Mouse (Mus musculus) intestine, embryonic 14.5 days (tissue): ENCODE measurements around the gene Syt12. TPM values are rescaled to one million over a fixed set of nuclear protein-coding genes. Genes with fewer than 3 reads are reported as not detected.
A peak's percentile ranks its signal among the peaks of the same experiment; 100 is the strongest.

ENCODE experiments used
- ATAC-seq: fragments of 200-750 bp; cut with Nextera tagmentation; replicated peaks from 2 replicates; pipeline ENCODE4 v1.8.0; 2017; ENCODE audit warnings: low read depth, moderate number of reproducible peaks, moderate TSS enrichment, moderate library complexity; ENCODE audit not compliant: low FRiP score, low TSS enrichment
- DNase-seq: peaks from one replicate; pipeline ENCODE4 v3.0.0-alpha.2; 2018; ENCODE audit warnings: low spot score
- H3K27ac ChIP-seq: fragments of 300-500 bp; sonication (generic); 2 replicates; pipeline ENCODE4 v1.5.1; 2014; ENCODE audit warnings: low read depth, mild to moderate bottlenecking, control low read depth
- H3K27me3 ChIP-seq: fragments of 300-500 bp; sonication (generic); replicated peaks from 2 replicates; pipeline ENCODE4 v1.6.1; 2014; ENCODE audit warnings: low read length, control low read depth; ENCODE audit not compliant: control insufficient read depth, insufficient read depth
- H3K36me3 ChIP-seq: fragments of 300-500 bp; sonication (generic); 2 replicates; pipeline ENCODE4 v1.6.1; 2014; ENCODE audit warnings: low read length, control low read depth; ENCODE audit not compliant: control insufficient read depth, insufficient read depth
- H3K4me1 ChIP-seq: fragments of 300-500 bp; sonication (generic); replicated peaks from 2 replicates; pipeline ENCODE4 v1.6.1; 2014; ENCODE audit warnings: low read length, control low read depth, mixed read lengths; ENCODE audit not compliant: control insufficient read depth, insufficient read depth
- H3K4me2 ChIP-seq: fragments of 300-500 bp; sonication (generic); 2 replicates; pipeline ENCODE4 v1.6.1; 2014; ENCODE audit warnings: low read length
- H3K4me3 ChIP-seq: fragments of 300-500 bp; sonication (generic); 2 replicates; pipeline ENCODE4 v1.5.1; 2014; ENCODE audit warnings: low read depth, low read length, control low read depth, mixed read lengths
- H3K9ac ChIP-seq: fragments of 300-500 bp; sonication (generic); 2 replicates; pipeline ENCODE4 v1.6.1; 2014; ENCODE audit warnings: mild to moderate bottlenecking, low read length
- H3K9me3 ChIP-seq: fragments of 300-500 bp; sonication (generic); 2 replicates; pipeline ENCODE4 v1.6.1; 2016; ENCODE audit warnings: low read length, control low read depth; ENCODE audit not compliant: control insufficient read depth
- WGBS: fragments of 180-500 bp; shearing (Covaris S2); extraction: QIAGEN DNeasy Blood & Tissue Kit; methylation state at CpG from one replicate; pipeline ENCODE4 v1.1.7; 2014; 5-methylcytosine and 5-hydroxymethylcytosine counted together
- polyA plus RNA-seq: library from polyadenylated mRNA; unstranded; fragments of >200 nt; fragmentation: Nextera tagmentation; extraction: Ambion mirVana; gene quantifications from 2 replicates; pipeline ENCODE4 v1.2.1, GENCODE M21; 2014

Syt12 gene
- 0.27 and 0.47 TPM in 2 replicates for polyA plus RNA-seq

- 19% methylated on average over 21 of the region's 21 CpGs for WGBS
- Histone ChIP-seq H3K4me3 (peak within 1 kb of the TSS; percentile 47), H3K9me3 (no peaks in the 10 kb centered on the region), H3K27me3 (peaks cover 42% of the 10 kb centered on the region), H3K27ac (no peak within 1 kb of the TSS), H3K9ac (peak within 1 kb of the TSS; percentile 38), H3K36me3 (no peaks in the 10 kb centered on the region), H3K4me1 (0 out of 2 replicates have a peak, but pooled peaks cover 4% of the 10 kb centered on the region), H3K4me2 (peak within 1 kb of the TSS; percentile 99)
- peak; percentile 86 for DNase-seq
- ATAC-seq = peak; percentile 48
Measured at GRCm38 (mm10) chr19:4477345-4478189, at the start of gene Syt12. Syt12 (minus strand) TSS chr19:4477447.

GRCm38 (mm10) chr19:4521426-4522050 is 44.3 kb upstream of the Syt12 start:
- no peak overlapping the region for H3K4me2 ChIP-seq
- H3K4me3 ChIP-seq = no peak overlapping the region
- H3K27ac ChIP-seq = no peak overlapping the region
- H3K4me1 ChIP-seq = no peaks in the 10 kb centered on the region
- H3K27me3 ChIP-seq = no peaks in the 10 kb centered on the region
- no peaks in the 10 kb centered on the region for H3K36me3 ChIP-seq
- ATAC-seq (no peak), DNase-seq (no peak)
- no peak overlapping the region for H3K9ac ChIP-seq
- 72% methylated on average over 3 of the region's 3 CpGs for WGBS
- no peaks in the 10 kb centered on the region for H3K9me3 ChIP-seq

DNA sequence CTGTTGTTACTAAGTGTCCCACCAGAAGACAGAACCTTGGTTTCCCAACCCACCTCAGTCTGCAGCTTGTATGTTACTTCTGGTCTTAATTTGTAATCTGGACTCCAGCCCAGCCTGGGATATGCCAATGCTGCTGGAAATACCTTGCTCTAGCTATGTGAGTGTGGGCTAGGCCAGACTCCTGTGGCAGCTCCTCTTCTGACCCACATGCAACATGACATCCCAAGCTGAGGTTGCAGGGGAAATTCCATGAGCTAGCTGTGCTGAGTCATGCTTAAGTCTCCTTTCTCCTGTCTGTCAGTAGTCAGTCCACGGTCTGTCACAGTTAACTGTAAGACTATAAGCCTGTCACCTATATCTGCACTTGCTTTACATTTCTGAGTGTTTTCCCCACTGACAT is 40.2 kb upstream of the Syt12 start:
- 89% methylated on average over 1 of the region's 1 CpGs for WGBS
- H3K9ac ChIP-seq = no peak overlapping the region
- no peak for ATAC-seq
- H3K9me3 ChIP-seq = no peaks in the 10 kb centered on the region
- no peak overlapping the region for H3K27ac ChIP-seq
- H3K4me2 ChIP-seq = no peak overlapping the region
- peaks cover 8% of the 10 kb centered on the region for H3K4me1 ChIP-seq
- no peaks in the 10 kb centered on the region for H3K36me3 ChIP-seq
- peak; percentile 40 for DNase-seq
- no peaks in the 10 kb centered on the region for H3K27me3 ChIP-seq
- no peak overlapping the region for H3K4me3 ChIP-seq

- H3K4me2 ChIP-seq = no peak overlapping the region
- peaks cover 8% of the 10 kb centered on the region for H3K4me1 ChIP-seq
- 59% methylated on average over 2 of the region's 2 CpGs for WGBS
- H3K9me3 ChIP-seq = no peaks in the 10 kb centered on the region
- ATAC-seq (no peak), DNase-seq (no peak)
- no peaks in the 10 kb centered on the region; the same call in 1 of the 2 replicates for H3K27me3 ChIP-seq
- no peaks in the 10 kb centered on the region for H3K36me3 ChIP-seq
- peak overlapping the region; percentile 51; the same call in 1 of the 2 replicates for H3K27ac ChIP-seq
- no peak overlapping the region for H3K9ac ChIP-seq
- H3K4me3 ChIP-seq = no peak overlapping the region
Measured at GRCm38 (mm10) chr19:4516288-4516687, 39.0 kb upstream of the Syt12 start.

GRCm38 (mm10) chr19:4515746-4516145 is 38.5 kb upstream of the Syt12 start:
- Histone ChIP-seq H3K36me3 (no peaks in the 10 kb centered on the region), H3K4me1 (peaks cover 12% of the 10 kb centered on the region), H3K4me2 (no peak overlapping the region), H3K27me3 (no peaks in the 10 kb centered on the region; the same call in 1 of the 2 replicates), H3K4me3 (no peak overlapping the region), H3K9me3 (no peaks in the 10 kb centered on the region), H3K9ac (no peak overlapping the region), H3K27ac (peak overlapping the region; percentile 51; the same call in 1 of the 2 replicates)
- 42% methylated on average over 2 of the region's 2 CpGs for WGBS
- ATAC-seq (0 out of 2 replicates have a peak, but pooled peaks have one; percentile 27), DNase-seq (peak; percentile 66)

DNA sequence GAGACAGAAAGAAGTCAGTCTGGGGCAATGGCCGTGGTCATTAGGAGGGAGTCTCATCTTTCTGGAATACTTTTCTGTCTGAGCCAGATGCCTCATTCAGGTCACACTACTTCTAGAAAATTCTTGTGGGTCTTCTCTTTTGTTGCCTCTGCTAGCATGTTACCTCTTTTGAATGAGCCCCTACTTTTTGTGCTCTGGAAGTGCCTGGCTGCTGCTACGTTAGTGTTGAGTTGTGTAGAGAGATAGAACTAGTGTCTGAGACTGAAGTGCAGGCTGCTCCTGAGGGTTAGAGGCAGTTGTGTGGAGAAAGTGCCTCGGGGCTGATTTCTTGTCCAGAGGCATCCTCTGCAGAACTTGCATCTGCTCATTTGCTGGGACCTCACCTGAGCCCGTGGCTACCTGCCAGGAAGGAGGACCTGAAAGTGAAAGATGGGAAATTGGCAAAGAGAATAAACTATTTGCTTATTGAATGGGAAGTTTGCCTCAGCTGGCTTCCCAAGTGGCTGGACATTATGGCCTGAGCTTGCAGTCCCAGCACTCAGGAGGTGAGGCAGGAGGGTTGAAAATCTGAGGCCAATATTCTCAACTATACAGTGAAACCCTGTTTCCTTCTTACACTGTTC is 36.1 kb upstream of the Syt12 start:
- no peak overlapping the region for H3K4me2 ChIP-seq
- H3K36me3 ChIP-seq = no peaks in the 10 kb centered on the region
- ATAC-seq (no peak), DNase-seq (no peak)
- 69% methylated on average over 4 of the region's 4 CpGs for WGBS
- H3K4me1 ChIP-seq = peaks cover 16% of the 10 kb centered on the region
- H3K9ac ChIP-seq = no peak overlapping the region
- H3K27ac ChIP-seq = no peak overlapping the region
- no peaks in the 10 kb centered on the region for H3K9me3 ChIP-seq
- H3K27me3 ChIP-seq = no peaks in the 10 kb centered on the region; the same call in 1 of the 2 replicates
- no peak overlapping the region for H3K4me3 ChIP-seq

GRCm38 (mm10) chr19:4511116-4511841 is 34.0 kb upstream of the Syt12 start:
- H3K4me3 ChIP-seq = peak overlapping the region; percentile 67
- H3K36me3 ChIP-seq = no peaks in the 10 kb centered on the region
- H3K27ac ChIP-seq = no peak overlapping the region
- H3K9me3 ChIP-seq = no peaks in the 10 kb centered on the region
- 7% methylated on average over 13 of the region's 13 CpGs for WGBS
- H3K9ac ChIP-seq = no peak overlapping the region
- ATAC-seq (no peak), DNase-seq (peak; percentile 49)
- H3K27me3 ChIP-seq = no peaks in the 10 kb centered on the region; the same call in 1 of the 2 replicates
- H3K4me2 ChIP-seq = peak overlapping the region; percentile 49
- peaks cover 16% of the 10 kb centered on the region for H3K4me1 ChIP-seq
